Mouse (Mus musculus) A20 (cell line): ENCODE results near the gene Dthd1.

ENCODE experiments used
- DNase-seq: peaks from one replicate; pipeline ENCODE4 v3.0.0-alpha.2; 2011; ENCODE audit warnings: low read depth, low spot score

The Dthd1 gene

GRCm38 (mm10) chr5:62858282-62858681 lies 44.7 kb downstream of the Dthd1 start:
- DNase-seq, result no peak

DNA sequence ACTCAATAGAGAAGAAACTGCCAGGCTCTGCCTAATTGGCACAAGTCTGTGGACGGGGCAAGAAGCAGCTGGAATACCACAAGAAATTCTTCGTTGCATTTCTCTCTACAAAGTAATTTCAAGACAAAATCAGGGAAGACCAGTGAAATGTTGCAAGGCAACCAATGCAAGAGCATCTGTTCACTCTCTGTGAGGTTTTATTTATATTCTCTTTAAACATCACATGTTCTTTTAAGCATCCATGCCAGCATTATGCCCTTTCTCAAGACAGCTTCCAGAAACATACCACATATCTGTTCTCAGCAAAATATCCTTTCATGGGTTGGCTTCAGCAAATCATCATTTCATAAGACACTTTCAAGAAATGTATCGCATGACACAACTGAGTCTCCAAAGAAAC lies 50.7 kb downstream of the Dthd1 start:
- DNase-seq, result no peak

DNA sequence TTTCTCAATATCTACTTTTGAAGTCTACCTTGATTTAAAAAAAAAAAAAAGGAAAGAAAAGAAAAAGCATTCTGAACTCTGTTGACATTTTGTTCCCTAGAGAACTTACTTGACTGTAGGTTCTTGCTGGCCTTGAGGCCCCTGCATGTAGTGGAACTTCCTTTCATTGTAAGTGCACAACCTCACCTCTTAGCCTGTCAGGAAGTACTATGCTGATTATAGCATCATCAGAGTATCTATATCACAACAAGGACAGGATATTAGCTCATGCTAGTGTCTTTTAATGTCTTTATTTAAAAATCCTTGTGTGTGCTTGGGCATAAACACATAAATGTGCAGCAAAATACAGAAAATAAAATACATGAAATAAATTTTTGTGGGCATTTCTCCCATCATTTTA lies 53.4 kb downstream of the Dthd1 start:
- no peak for DNase-seq

DNA sequence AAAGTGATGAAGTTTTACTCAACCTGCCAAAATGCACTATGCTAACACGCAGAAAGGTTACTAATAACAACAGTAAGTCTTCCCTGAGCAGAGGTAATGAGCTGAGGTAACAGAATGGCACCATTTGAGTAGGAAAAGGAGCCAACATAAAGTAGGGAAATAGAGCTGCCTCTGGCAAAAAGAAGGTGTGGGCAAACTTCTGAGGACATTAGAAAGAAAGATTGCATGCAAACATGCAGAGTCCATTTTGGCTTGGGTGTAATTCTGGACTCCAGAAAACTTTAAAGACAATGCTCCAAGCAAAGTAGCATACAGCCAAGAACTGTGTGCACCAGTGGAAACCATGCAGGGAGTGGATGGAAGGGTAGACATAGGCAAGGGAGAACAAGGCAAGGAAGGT lies 65.9 kb downstream of the Dthd1 start:
- no peak for DNase-seq

DNA sequence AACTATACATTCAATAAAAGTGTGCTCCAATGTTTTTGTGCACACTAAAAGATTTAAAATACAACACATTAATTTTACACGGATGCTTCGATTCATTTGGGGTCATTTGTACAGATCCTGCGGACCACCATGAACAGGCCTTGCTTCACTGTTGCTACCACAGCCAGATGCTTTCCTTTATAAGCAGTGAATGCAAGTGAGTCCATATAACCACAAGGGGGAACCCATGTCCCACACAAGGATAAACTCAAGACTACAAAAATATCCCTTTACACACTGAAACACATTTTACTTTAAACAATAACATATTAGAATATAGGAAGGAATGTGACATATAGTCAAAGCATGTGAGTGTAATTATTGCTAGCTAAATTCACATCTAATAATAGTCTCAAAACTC lies 81.7 kb downstream of the Dthd1 start:
- peak; percentile 37 for DNase-seq

GRCm38 (mm10) chr5:62906954-62907353 lies 93.3 kb downstream of the Dthd1 start:
- DNase-seq, result no peak

DNA sequence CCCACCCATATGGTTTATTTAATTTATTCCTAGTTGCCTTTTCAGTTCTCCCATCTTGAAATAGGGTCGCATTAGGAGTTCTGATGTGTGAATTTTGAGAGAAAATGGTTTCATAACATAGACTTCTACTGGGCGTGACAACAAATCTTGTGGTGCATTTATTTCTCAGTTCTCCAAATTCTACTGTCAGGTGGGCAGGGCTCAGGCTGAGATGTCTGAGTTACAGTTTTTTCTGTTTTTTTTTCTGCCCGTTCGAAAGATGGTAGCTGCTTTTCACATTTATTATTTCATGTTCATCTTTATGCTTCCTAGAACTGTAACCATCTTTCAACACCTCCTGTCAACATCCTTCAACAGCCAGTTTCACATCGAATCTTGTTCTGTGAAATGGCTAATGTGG lies 95.5 kb downstream of the Dthd1 start:
- peak; percentile 11 for DNase-seq

GRCm38 (mm10) chr5:62924616-62925015 lies 111.0 kb downstream of the Dthd1 start:
- no peak for DNase-seq
